Mouse (Mus musculus): ENCODE results near the gene Htt.

DNA sequence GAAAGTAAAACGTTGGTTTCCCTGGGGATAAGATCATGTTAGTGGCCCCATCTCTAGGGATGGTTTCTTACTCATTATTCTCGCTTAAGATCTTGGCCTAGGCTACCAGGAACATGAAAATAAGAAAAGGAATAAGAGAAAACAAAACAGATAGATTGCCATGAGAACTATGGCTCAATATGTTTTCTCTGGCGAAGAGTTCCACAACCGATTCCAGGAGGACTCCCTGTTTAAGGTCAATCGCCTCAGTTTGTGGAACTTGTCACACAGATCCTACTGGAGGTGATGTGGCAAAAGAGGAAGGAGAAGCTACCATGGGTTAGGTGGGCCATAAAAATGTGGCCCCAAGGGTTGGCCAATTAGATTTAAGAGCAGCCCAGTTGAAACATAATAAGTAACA lies 46.7 kb upstream of the Htt start:
- TF ChIP-seq CTCF (IDR thresholded peaks at IDR 0.05; ENCODE audit: control insufficient read depth, insufficient read depth, low read length) (no peak), POLR2A (IDR thresholded peaks at IDR 0.05; ENCODE audit: borderline replicate concordance, control insufficient read depth, low read depth, low read length) (no peak)
